ENCODE assay signal across 33 mouse cellular contexts in the genomic region with DNA sequence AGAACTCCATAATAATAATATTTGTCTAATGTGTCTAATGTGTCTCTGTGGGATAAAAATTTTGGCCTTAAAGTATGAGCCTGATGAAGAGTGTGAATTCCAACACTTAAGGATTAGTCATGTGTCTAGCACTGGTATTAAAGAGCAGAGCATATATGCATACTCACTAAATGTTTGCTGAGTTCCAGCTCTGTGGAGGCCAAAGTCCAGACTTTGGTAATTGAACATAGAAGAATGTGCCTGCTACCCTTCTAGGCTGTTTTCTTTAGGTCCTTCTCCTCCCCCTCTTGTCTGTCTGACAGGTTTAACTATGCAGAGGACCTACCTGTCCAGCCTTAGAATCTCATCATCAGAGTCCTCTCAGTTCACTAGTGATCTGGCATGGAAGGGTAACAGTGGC. TPM values are rescaled to one million over a fixed set of nuclear protein-coding genes. Genes with fewer than 3 reads are reported as not detected.
A peak's percentile ranks its signal among the peaks of the same experiment; 100 is the strongest.
DNase-seq lines count a peak whose midpoint lies in the region; ATAC-seq and TF ChIP-seq lines count a peak whose summit lies in the region.
"Had no signal": no experiment of that assay in that cellular context is flagged by ENCODE, and none has a peak within 500 bp of the region (broad histone marks: within the 10 kb centered on the region; RNA-seq: fewer than 3 reads in every experiment).

No protein-coding gene starts in this region.

- DNase-seq in intestine, embryonic 14.5 days (ENCODE audit: low spot score), result no peak
- DNase-seq in stomach, postnatal 0 days (ENCODE audit: low spot score), result peak; percentile 31
- DNase-seq in left cerebral cortex, adult 18-20 months (ENCODE audit: low spot score in 2 of 2), result no peak
- no peak for DNase-seq in layer of hippocampus, postnatal 14 days (ENCODE audit: low spot score in 2 of 2)
- no peak for DNase-seq in right cerebral cortex, postnatal 14 days
- DNase-seq: adrenal gland, adult 2 months; adrenal gland, postnatal 14 days; B cell, adult 2 months; cerebellum, adult 11 months; cerebellum, adult 2 months; cerebellum, adult 9-11 months; cerebellum, postnatal 25 days; gastrocnemius, postnatal 25 days; heart, adult 18-20 months; heart, postnatal 10 days; heart, postnatal 36 days had no signal

- no peak for TF ChIP-seq EP300 in stomach, postnatal 0 days (optimal IDR thresholded peaks at IDR 0.05)

- no peak for TF ChIP-seq POLR2A in small intestine, adult 2 months (IDR thresholded peaks at IDR 0.05; ENCODE audit: low read depth, low read length)

- peak overlapping the region; percentile 76 for H3K27ac ChIP-seq in intestine, embryonic 14.5 days (ENCODE audit: low read depth)
- peak overlapping the region; percentile 95 for H3K27ac ChIP-seq in intestine, embryonic 16.5 days (ENCODE audit: low read length)
- H3K27ac ChIP-seq in small intestine, adult 2 months (ENCODE audit: insufficient read depth, low read depth, low read length), result peak overlapping the region; percentile 99
- peak overlapping the region; percentile 77; the same call in 1 of the 2 replicates for H3K27ac ChIP-seq in stomach, postnatal 0 days (replicated peaks)
- H3K27ac ChIP-seq: embryonic facial prominence, embryonic 13.5 days; forebrain, embryonic 12.5 days; forebrain, embryonic 15.5 days; heart, embryonic 15.5 days; hindbrain, embryonic 10.5 days; hindbrain, embryonic 13.5 days had no signal

- H3K9ac ChIP-seq in intestine, embryonic 14.5 days (ENCODE audit: low read length), result no peak overlapping the region
- no peak overlapping the region for H3K9ac ChIP-seq in intestine, embryonic 16.5 days (ENCODE audit: low read depth, low read length)
- no peak overlapping the region for H3K9ac ChIP-seq in stomach, postnatal 0 days (ENCODE audit: low read length)
- H3K9ac ChIP-seq: embryonic facial prominence, embryonic 13.5 days; forebrain, embryonic 12.5 days; forebrain, embryonic 15.5 days; heart, embryonic 12.5 days; heart, embryonic 15.5 days; hindbrain, embryonic 13.5 days had no signal

- H3K4me1 ChIP-seq in intestine, embryonic 14.5 days (replicated peaks; ENCODE audit: control insufficient read depth, insufficient read depth, low read length), result no peaks in the 10 kb centered on the region
- H3K4me1 ChIP-seq in intestine, embryonic 16.5 days (ENCODE audit: control insufficient read depth, insufficient read depth, low read length), result no peaks in the 10 kb centered on the region
- H3K4me1 ChIP-seq in small intestine, adult 2 months (ENCODE audit: control insufficient read depth, insufficient read depth, insufficient read length, low read length), result peaks cover 17% of the 10 kb centered on the region; the same call in 1 of the 2 replicates
- no peaks in the 10 kb centered on the region for H3K4me1 ChIP-seq in stomach, postnatal 0 days (replicated peaks; ENCODE audit: control insufficient read depth, insufficient read depth)
- H3K4me1 ChIP-seq: embryonic facial prominence, embryonic 13.5 days; forebrain, embryonic 12.5 days; forebrain, embryonic 15.5 days; heart, embryonic 12.5 days; heart, embryonic 15.5 days; hindbrain, embryonic 10.5 days; hindbrain, embryonic 13.5 days had no signal

- ATAC-seq in intestine, embryonic 14.5 days (replicated peaks; ENCODE audit: low FRiP score, low TSS enrichment, low read depth), result 0 out of 2 replicates have a peak, but pooled peaks have one; percentile 19
- ATAC-seq in intestine, embryonic 16.5 days, result peak; percentile 78
- peak; percentile 77; the same call in 1 of the 2 replicates for ATAC-seq in stomach, postnatal 0 days (ENCODE audit: low FRiP score, low TSS enrichment)
- ATAC-seq: forebrain, embryonic 15.5 days; Patski had no signal

- H3K27me3 ChIP-seq in intestine, embryonic 14.5 days (replicated peaks; ENCODE audit: control insufficient read depth, insufficient read depth, low read length), result no peaks in the 10 kb centered on the region
- H3K27me3 ChIP-seq in intestine, embryonic 16.5 days (replicated peaks; ENCODE audit: control insufficient read depth, insufficient read depth, low read length), result no peaks in the 10 kb centered on the region
- no peaks in the 10 kb centered on the region for H3K27me3 ChIP-seq in small intestine, adult 2 months (ENCODE audit: control insufficient read depth, insufficient read depth, low read length)
- H3K27me3 ChIP-seq in stomach, postnatal 0 days (ENCODE audit: control insufficient read depth, insufficient read depth, low read length), result no peaks in the 10 kb centered on the region
- H3K27me3 ChIP-seq: CH12.LX; embryonic facial prominence, embryonic 13.5 days; forebrain, embryonic 12.5 days; forebrain, embryonic 15.5 days; heart, embryonic 12.5 days; heart, embryonic 15.5 days; hindbrain, embryonic 13.5 days had no signal

- H3K36me3 ChIP-seq in intestine, embryonic 14.5 days (ENCODE audit: control insufficient read depth, insufficient read depth, low read length), result no peaks in the 10 kb centered on the region
- no peaks in the 10 kb centered on the region for H3K36me3 ChIP-seq in intestine, embryonic 16.5 days (ENCODE audit: control insufficient read depth, insufficient read depth, low read length)
- H3K36me3 ChIP-seq in small intestine, adult 2 months (ENCODE audit: control insufficient read depth, insufficient read depth, low read length), result no peaks in the 10 kb centered on the region
- H3K36me3 ChIP-seq in stomach, postnatal 0 days (ENCODE audit: control insufficient read depth, insufficient read depth, low read length), result no peaks in the 10 kb centered on the region
- H3K36me3 ChIP-seq: embryonic facial prominence, embryonic 13.5 days; forebrain, embryonic 12.5 days; forebrain, embryonic 15.5 days; G1E; heart, embryonic 12.5 days; heart, embryonic 15.5 days; hindbrain, embryonic 10.5 days; hindbrain, embryonic 13.5 days had no signal

- H3K9me3 ChIP-seq in intestine, embryonic 14.5 days (ENCODE audit: control insufficient read depth, low read length), result no peaks in the 10 kb centered on the region
- no peaks in the 10 kb centered on the region for H3K9me3 ChIP-seq in intestine, embryonic 16.5 days (ENCODE audit: control insufficient read depth, low read length)
- H3K9me3 ChIP-seq in stomach, postnatal 0 days (ENCODE audit: control insufficient read depth, low read length), result no peaks in the 10 kb centered on the region
- H3K9me3 ChIP-seq: embryonic facial prominence, embryonic 13.5 days; forebrain, embryonic 12.5 days; forebrain, embryonic 15.5 days; G1E; heart, embryonic 12.5 days; heart, embryonic 15.5 days; hindbrain, embryonic 10.5 days; hindbrain, embryonic 13.5 days had no signal

- no peak overlapping the region for H3K4me3 ChIP-seq in intestine, embryonic 14.5 days (ENCODE audit: low read depth, low read length)
- H3K4me3 ChIP-seq in intestine, embryonic 16.5 days (ENCODE audit: low read length), result no peak overlapping the region
- H3K4me3 ChIP-seq in small intestine, adult 2 months (ENCODE audit: low read depth, low read length), result no peak overlapping the region
- no peak overlapping the region for H3K4me3 ChIP-seq in stomach, postnatal 0 days (ENCODE audit: low read depth, low read length)
- H3K4me3 ChIP-seq: embryonic facial prominence, embryonic 13.5 days; erythroblast, embryonic 14.5 days; forebrain, embryonic 12.5 days; forebrain, embryonic 15.5 days; heart, embryonic 12.5 days; heart, embryonic 15.5 days; hindbrain, embryonic 10.5 days; hindbrain, embryonic 13.5 days had no signal

- no peak overlapping the region for H3K4me2 ChIP-seq in intestine, embryonic 14.5 days (ENCODE audit: low read length)
- no peak overlapping the region for H3K4me2 ChIP-seq in intestine, embryonic 16.5 days (ENCODE audit: low read depth, low read length)
- no peak overlapping the region for H3K4me2 ChIP-seq in stomach, postnatal 0 days (replicated peaks; ENCODE audit: low read depth)
- H3K4me2 ChIP-seq: embryonic facial prominence, embryonic 13.5 days; forebrain, embryonic 12.5 days; forebrain, embryonic 15.5 days; heart, embryonic 12.5 days; heart, embryonic 15.5 days; hindbrain, embryonic 13.5 days had no signal

- TF ChIP-seq CTCF in small intestine, adult 2 months (IDR thresholded peaks at IDR 0.05; ENCODE audit: extremely low read depth, insufficient read length, insufficient replicate concordance, low read depth, low read length), result no peak
- TF ChIP-seq CTCF in stomach, postnatal 0 days (IDR thresholded peaks at IDR 0.05; ENCODE audit: low read depth), result no peak

RNA-seq across cellular contexts. Expression of gene Ms4a12, which starts 3.6 kb away (rescaled TPM):
- polyA plus RNA-seq in intestine, embryonic 14.5 days (2014; fragmentation: Nextera tagmentation; extraction: Ambion mirVana), result 0.16 TPM in 1 of 2 replicates, not detected in the other
- polyA plus RNA-seq in intestine, embryonic 16.5 days (2015; fragmentation: Nextera tagmentation; extraction: Ambion mirVana), result 0.37 and 0.38 TPM in 2 replicates
- polyA plus RNA-seq in small intestine, adult 2 months (2012; rRNA removed), result 4.1 and 5.8 TPM in 2 replicates
- polyA plus RNA-seq in stomach, postnatal 0 days (2015; fragmentation: Nextera tagmentation; extraction: Ambion mirVana), result 0.51 and 0.73 TPM in 2 replicates
- total RNA-seq in left cerebral cortex, adult 18-20 months (2021), result not detected
- total RNA-seq in layer of hippocampus, postnatal 14 days (2021), result not detected
- total RNA-seq: adrenal gland, adult 2 months; adrenal gland, postnatal 14 days; adrenal gland, postnatal 4 days; CH12.LX; common myeloid progenitor, adult 5-6 weeks; gastrocnemius, adult 8-10 months; gastrocnemius, postnatal 25 days; heart, adult 18-20 months; heart, postnatal 10 days; heart, postnatal 36 days had no signal
- polyA plus RNA-seq: adrenal gland, adult 2 months; cerebellum, adult 2 months; embryonic facial prominence, embryonic 13.5 days; erythroblast, embryonic 14.5 days; forebrain, embryonic 12.5 days; forebrain, embryonic 15.5 days; G1E; gonadal fat pad, adult 2 months; heart, embryonic 12.5 days; heart, embryonic 15.5 days; hindbrain, embryonic 10.5 days; hindbrain, embryonic 13.5 days; Patski had no signal

RNA-seq across cellular contexts. Expression of gene Ms4a1, which starts 30.2 kb away (rescaled TPM):
- not detected in 2 replicates for polyA plus RNA-seq in intestine, embryonic 14.5 days (2014; fragmentation: Nextera tagmentation; extraction: Ambion mirVana)
- polyA plus RNA-seq in intestine, embryonic 16.5 days (2015; fragmentation: Nextera tagmentation; extraction: Ambion mirVana), result 0.07 TPM in 1 of 2 replicates, not detected in the other
- 0.14 and 0.52 TPM in 2 replicates for polyA plus RNA-seq in small intestine, adult 2 months (2012; rRNA removed)
- polyA plus RNA-seq in stomach, postnatal 0 days (2015; fragmentation: Nextera tagmentation; extraction: Ambion mirVana), result 0.06 and 0.11 TPM in 2 replicates
- not detected for total RNA-seq in left cerebral cortex, adult 18-20 months (2021)
- total RNA-seq in layer of hippocampus, postnatal 14 days (2021), result not detected
- total RNA-seq: common myeloid progenitor, adult 5-6 weeks; gastrocnemius, adult 8-10 months; gastrocnemius, postnatal 25 days had no signal
- polyA plus RNA-seq: embryonic facial prominence, embryonic 13.5 days; erythroblast, embryonic 14.5 days; forebrain, embryonic 12.5 days; forebrain, embryonic 15.5 days; G1E; heart, embryonic 12.5 days; heart, embryonic 15.5 days; hindbrain, embryonic 10.5 days; hindbrain, embryonic 13.5 days; Patski had no signal

RNA-seq across cellular contexts. Expression of gene Ms4a13, which starts 39.3 kb away (rescaled TPM):
- polyA plus RNA-seq in intestine, embryonic 14.5 days (2014; fragmentation: Nextera tagmentation; extraction: Ambion mirVana), result not detected in 2 replicates
- not detected in 2 replicates for polyA plus RNA-seq in intestine, embryonic 16.5 days (2015; fragmentation: Nextera tagmentation; extraction: Ambion mirVana)
- not detected in 2 replicates for polyA plus RNA-seq in small intestine, adult 2 months (2012; rRNA removed)
- polyA plus RNA-seq in stomach, postnatal 0 days (2015; fragmentation: Nextera tagmentation; extraction: Ambion mirVana), result not detected in 2 replicates
- total RNA-seq in left cerebral cortex, adult 18-20 months (2021), result not detected
- not detected for total RNA-seq in layer of hippocampus, postnatal 14 days (2021)
- total RNA-seq: adrenal gland, adult 2 months; adrenal gland, postnatal 14 days; adrenal gland, postnatal 4 days; CH12.LX; common myeloid progenitor, adult 5-6 weeks; G1E; gastrocnemius, adult 8-10 months; gastrocnemius, postnatal 25 days; heart, adult 18-20 months; heart, postnatal 10 days; heart, postnatal 36 days had no signal
- polyA plus RNA-seq: adrenal gland, adult 2 months; cerebellum, adult 2 months; embryonic facial prominence, embryonic 13.5 days; erythroblast, embryonic 14.5 days; forebrain, embryonic 12.5 days; forebrain, embryonic 15.5 days; G1E; heart, embryonic 12.5 days; heart, embryonic 15.5 days; hindbrain, embryonic 10.5 days; hindbrain, embryonic 13.5 days; Patski had no signal

RNA-seq across cellular contexts. Expression of gene Ms4a5, which starts 47.9 kb away (rescaled TPM):
- polyA plus RNA-seq in intestine, embryonic 14.5 days (2014; fragmentation: Nextera tagmentation; extraction: Ambion mirVana), result not detected in 2 replicates
- not detected in 2 replicates for polyA plus RNA-seq in intestine, embryonic 16.5 days (2015; fragmentation: Nextera tagmentation; extraction: Ambion mirVana)
- not detected in 2 replicates for polyA plus RNA-seq in small intestine, adult 2 months (2012; rRNA removed)
- polyA plus RNA-seq in stomach, postnatal 0 days (2015; fragmentation: Nextera tagmentation; extraction: Ambion mirVana), result not detected in 2 replicates
- not detected for total RNA-seq in left cerebral cortex, adult 18-20 months (2021)
- not detected for total RNA-seq in layer of hippocampus, postnatal 14 days (2021)
- total RNA-seq: adrenal gland, adult 2 months; adrenal gland, postnatal 14 days; adrenal gland, postnatal 4 days; CH12.LX; common myeloid progenitor, adult 5-6 weeks; gastrocnemius, adult 8-10 months; gastrocnemius, postnatal 25 days; heart, adult 18-20 months; heart, postnatal 10 days; heart, postnatal 36 days had no signal
- polyA plus RNA-seq: adrenal gland, adult 2 months; cerebellum, adult 2 months; embryonic facial prominence, embryonic 13.5 days; erythroblast, embryonic 14.5 days; forebrain, embryonic 12.5 days; forebrain, embryonic 15.5 days; G1E; heart, embryonic 12.5 days; heart, embryonic 15.5 days; hindbrain, embryonic 10.5 days; hindbrain, embryonic 13.5 days; Patski had no signal

Comparison
In these comparisons a context has a peak if more than half of its experiments do, and no peak if none do; other contexts are left out.
1. ATAC-seq: peak in every context shown above with its lines; median percentile 78 in intestine, embryonic 16.5 days; 77 in stomach, postnatal 0 days; 19 in intestine, embryonic 14.5 days.